Comparison of ENCODE assay signal across 10 mouse cellular contexts in the genomic region with DNA sequence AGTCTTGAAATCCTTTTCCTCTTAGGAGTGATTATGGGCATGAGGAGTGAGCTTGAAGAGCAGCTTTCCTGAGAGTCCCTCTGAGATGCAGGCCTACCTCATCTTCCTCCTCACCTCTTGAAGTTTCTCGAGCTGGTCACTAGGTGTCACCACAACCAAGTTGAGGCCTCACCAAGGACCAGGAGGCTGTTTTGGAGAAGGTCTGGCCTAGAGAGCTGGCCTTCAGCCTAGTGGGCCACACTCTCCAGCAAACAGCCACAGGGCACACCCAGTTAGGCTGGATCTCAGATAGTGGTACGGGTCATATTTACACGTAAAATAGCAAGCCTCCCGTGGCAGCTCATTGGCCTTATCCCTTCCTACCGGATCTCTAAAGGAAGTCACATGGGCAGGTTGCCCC.
A peak's percentile ranks its signal among the peaks of the same experiment; 100 is the strongest.
DNase-seq lines count a peak whose midpoint lies in the region; ATAC-seq lines count a peak whose summit lies in the region.
"Had no signal": no experiment of that assay in that cellular context is flagged by ENCODE, and none has a peak within 500 bp of the region (broad histone marks: within the 10 kb centered on the region; RNA-seq: fewer than 3 reads in every experiment).

No protein-coding gene starts in this region.

- no peak overlapping the region for H3K4me2 ChIP-seq in kidney, embryonic 16.5 days (replicated peaks; ENCODE audit: low read depth, low read length)
- no peak overlapping the region for H3K4me2 ChIP-seq in forebrain, embryonic 14.5 days (ENCODE audit: low read length)
- H3K4me2 ChIP-seq: hindbrain, embryonic 15.5 days had no signal

- intact Hi-C loops in left cerebral cortex, postnatal 4 days (cut with DNase I) = loop anchor here (10.0 kb wide), 1 partner anchor 90 kb away; no protein-coding TSS in a partner anchor

- 44% methylated on average over 5 of the region's 5 CpGs for WGBS in kidney, embryonic 16.5 days
- 59% methylated on average over 5 of the region's 5 CpGs for WGBS in forebrain, embryonic 14.5 days

- no peak overlapping the region for H3K9ac ChIP-seq in kidney, embryonic 16.5 days (replicated peaks; ENCODE audit: low read length)
- H3K9ac ChIP-seq in forebrain, embryonic 14.5 days (ENCODE audit: low read length) = no peak overlapping the region
- H3K9ac ChIP-seq: hindbrain, embryonic 15.5 days had no signal

- H3K27me3 ChIP-seq in kidney, embryonic 16.5 days (ENCODE audit: insufficient read depth, low read length) = peaks cover 7% of the 10 kb centered on the region
- H3K27me3 ChIP-seq in forebrain, embryonic 14.5 days (replicated peaks; ENCODE audit: control insufficient read depth, insufficient read depth, low read length) = no peaks in the 10 kb centered on the region
- H3K27me3 ChIP-seq: hindbrain, embryonic 15.5 days had no signal

- H3K27ac ChIP-seq in kidney, embryonic 16.5 days (ENCODE audit: low read length) = no peak overlapping the region
- H3K27ac ChIP-seq in forebrain, embryonic 14.5 days (ENCODE audit: low read depth, low read length) = no peak overlapping the region
- H3K27ac ChIP-seq: hindbrain, embryonic 15.5 days had no signal

- ATAC-seq in kidney, embryonic 16.5 days (ENCODE audit: low FRiP score, low TSS enrichment) = no peak
- ATAC-seq in forebrain, embryonic 14.5 days = peak; percentile 60
- no peak for ATAC-seq in erythroblast, adult 5-6 weeks (replicated peaks; ENCODE audit: low FRiP score, poor library complexity, severe bottlenecking)
- ATAC-seq: Patski had no signal

- peak; percentile 37 for DNase-seq in kidney, adult 18-20 months
- peak; percentile 24 for DNase-seq in brain, embryonic 18.5 days (ENCODE audit: low read depth, low spot score)
- DNase-seq in forebrain, embryonic 14.5 days (ENCODE audit: low spot score) = peak; percentile 76
- DNase-seq in induced T-regulatory cell, adult 2 months (ENCODE audit: low read depth) = peak; percentile 14
- peak; percentile 72 for DNase-seq in left cerebral cortex, postnatal 4 days
- peak; percentile 71 for DNase-seq in retina, postnatal 1 day

- no peaks in the 10 kb centered on the region for H3K9me3 ChIP-seq in kidney, embryonic 16.5 days (ENCODE audit: low read length)
- H3K9me3 ChIP-seq in forebrain, embryonic 14.5 days (replicated peaks; ENCODE audit: control insufficient read depth, low read length) = no peaks in the 10 kb centered on the region
- H3K9me3 ChIP-seq: hindbrain, embryonic 15.5 days had no signal

- no peaks in the 10 kb centered on the region for H3K36me3 ChIP-seq in kidney, embryonic 16.5 days (ENCODE audit: insufficient read depth, low read length)
- H3K36me3 ChIP-seq in forebrain, embryonic 14.5 days (ENCODE audit: control insufficient read depth, insufficient read depth, low read length) = no peaks in the 10 kb centered on the region
- H3K36me3 ChIP-seq: hindbrain, embryonic 15.5 days had no signal

- H3K4me1 ChIP-seq in kidney, embryonic 16.5 days (ENCODE audit: insufficient read depth, low read length) = peaks cover 20% of the 10 kb centered on the region
- H3K4me1 ChIP-seq in forebrain, embryonic 14.5 days (ENCODE audit: control insufficient read depth, insufficient read depth, low read length) = peaks cover 8% of the 10 kb centered on the region
- H3K4me1 ChIP-seq: hindbrain, embryonic 15.5 days had no signal

- no peak overlapping the region for H3K4me3 ChIP-seq in kidney, embryonic 16.5 days (ENCODE audit: low read length)
- H3K4me3 ChIP-seq in forebrain, embryonic 14.5 days (ENCODE audit: low read depth, low read length) = no peak overlapping the region
- H3K4me3 ChIP-seq: hindbrain, embryonic 15.5 days had no signal

Comparison
In these comparisons a context has a peak if more than half of its experiments do, and no peak if none do; other contexts are left out.
1. DNase-seq: peak in every context shown above with its lines; median percentile 76 in forebrain, embryonic 14.5 days; 72 in left cerebral cortex, postnatal 4 days; 71 in retina, postnatal 1 day; 37 in kidney, adult 18-20 months; 24 in brain, embryonic 18.5 days; 14 in induced T-regulatory cell, adult 2 months.